Mouse (Mus musculus) stomach, embryonic 16.5 days (tissue): ENCODE measurements around the gene Zscan26. TPM values are rescaled to one million over a fixed set of nuclear protein-coding genes. Genes with fewer than 3 reads are reported as not detected.
"Not testable (repeated sequence)": the region's sequence is repeated elsewhere in the genome, so short reads cannot be mapped to it uniquely, and the experiment has no call there.

Experiments used
- ATAC-seq: fragments of 200-750 bp; cut with Nextera tagmentation; 2 replicates; pipeline ENCODE4 v1.8.0; 2017; ENCODE audit warnings: moderate number of reproducible peaks, moderate TSS enrichment; ENCODE audit not compliant: insufficient read depth, low FRiP score
- H3K27ac ChIP-seq: fragments of 300-500 bp; sonication (generic); 2 replicates; pipeline ENCODE4 v1.5.1; 2014; ENCODE audit warnings: low read length
- H3K27me3 ChIP-seq: fragments of 300-500 bp; sonication (generic); 2 replicates; pipeline ENCODE4 v1.6.1; 2014; ENCODE audit warnings: low read length, control low read depth, mixed read lengths; ENCODE audit not compliant: control insufficient read depth, insufficient read depth
- H3K36me3 ChIP-seq: fragments of 300-500 bp; sonication (generic); 2 replicates; pipeline ENCODE4 v1.6.1; 2014; ENCODE audit warnings: low read length; ENCODE audit not compliant: control insufficient read depth, insufficient read depth
- H3K4me1 ChIP-seq: fragments of 300-500 bp; sonication (generic); 2 replicates; pipeline ENCODE4 v1.6.1; 2014; ENCODE audit warnings: low read length, control low read depth, mixed read lengths; ENCODE audit not compliant: control insufficient read depth, insufficient read depth
- H3K4me2 ChIP-seq: fragments of 300-500 bp; sonication (generic); 2 replicates; pipeline ENCODE4 v1.6.1; 2014; ENCODE audit warnings: low read depth, low read length, mixed read lengths
- H3K4me3 ChIP-seq: fragments of 300-500 bp; sonication (generic); replicated peaks from 2 replicates; pipeline ENCODE4 v1.5.1; 2014; ENCODE audit warnings: mild to moderate bottlenecking, low read length
- H3K9ac ChIP-seq: fragments of 300-500 bp; sonication (generic); 2 replicates; pipeline ENCODE4 v1.6.1; 2014; ENCODE audit warnings: low read length
- H3K9me3 ChIP-seq: fragments of 300-500 bp; sonication (generic); replicated peaks from 2 replicates; pipeline ENCODE4 v1.6.1; 2016; ENCODE audit warnings: low read length, control low read depth; ENCODE audit not compliant: control insufficient read depth
- WGBS: fragments of 180-500 bp; shearing (Covaris S2); extraction: QIAGEN DNeasy Blood & Tissue Kit; methylation state at CpG from one replicate; pipeline ENCODE4 v1.1.7; 2014; 5-methylcytosine and 5-hydroxymethylcytosine counted together
- polyA plus RNA-seq: library from polyadenylated mRNA; unstranded; fragments of >200 nt; fragmentation: Nextera tagmentation; extraction: Ambion mirVana; gene quantifications from 2 replicates; pipeline ENCODE4 v1.2.1, GENCODE M21; 2015

The Zscan26 gene
- polyA plus RNA-seq, 1 experiment from 2014 or later, result 27.1 TPM

DNA sequence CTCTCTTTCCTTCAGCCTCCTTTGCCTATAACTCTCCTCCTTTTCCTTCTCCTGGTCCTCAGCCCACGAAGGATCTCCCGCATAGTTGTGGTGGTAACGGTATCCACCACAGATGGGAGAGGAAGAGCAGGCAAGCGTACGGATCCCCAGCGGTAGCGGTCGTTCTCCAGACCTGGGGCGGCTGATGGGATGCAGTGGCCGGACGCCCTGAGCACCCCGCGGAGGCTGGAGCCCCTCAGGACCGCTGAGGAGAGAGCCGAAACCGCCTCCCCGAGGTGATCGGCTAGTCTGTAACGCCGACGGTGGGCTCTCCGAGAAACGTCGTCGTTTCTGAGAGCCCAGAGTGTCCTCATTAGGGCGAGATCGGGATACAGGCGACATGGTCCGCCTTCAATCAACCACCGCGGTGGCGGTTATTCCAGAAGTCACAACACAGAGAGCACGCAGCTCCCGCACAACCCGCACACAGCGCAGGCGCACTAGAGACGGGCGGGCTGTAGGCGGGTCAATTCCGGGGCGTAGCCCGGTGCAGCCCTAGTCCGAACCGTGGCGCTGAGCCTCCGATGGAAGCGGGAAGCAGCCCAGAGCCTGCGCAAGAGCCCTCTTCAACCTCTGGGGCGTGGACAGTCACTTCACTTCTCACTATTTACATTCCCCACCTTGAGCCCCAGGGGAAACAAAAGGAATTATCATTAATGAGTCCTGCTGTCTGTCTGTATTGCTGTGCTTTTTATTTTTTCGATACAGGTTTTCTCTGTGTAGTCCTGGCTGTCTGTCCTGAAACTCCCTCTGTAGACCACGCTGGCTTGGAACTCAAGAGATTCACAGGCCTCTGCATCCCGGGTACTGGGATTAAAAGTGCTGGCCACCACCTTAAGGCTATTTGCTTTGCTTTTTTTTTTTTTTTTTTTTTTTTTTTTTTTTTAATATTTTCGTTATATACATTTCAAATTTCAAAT, 14.8 kb upstream of the Zscan26 start, which contains the start of gene Nkapl:
Gene Nkapl (minus strand): TSS at position 449 of the 959 bp plus-strand sequence.
- peak within 1 kb of the TSS; percentile 66 for H3K4me3 ChIP-seq
- H3K9ac ChIP-seq, result peak within 1 kb of the TSS; percentile 83
- H3K36me3 ChIP-seq, result no peaks in the 10 kb centered on the region
- H3K9me3 ChIP-seq, result no peaks in the 10 kb centered on the region
- H3K27ac ChIP-seq, result no peak within 1 kb of the TSS
- peaks cover 2% of the 10 kb centered on the region; the same call in 1 of the 2 replicates for H3K27me3 ChIP-seq
- H3K4me2 ChIP-seq, result peak within 1 kb of the TSS; percentile 97
- ATAC-seq, result peak; percentile 99
- WGBS, result 1% methylated on average over 54 of the region's 54 CpGs
- H3K4me1 ChIP-seq, result no peaks in the 10 kb centered on the region

DNA sequence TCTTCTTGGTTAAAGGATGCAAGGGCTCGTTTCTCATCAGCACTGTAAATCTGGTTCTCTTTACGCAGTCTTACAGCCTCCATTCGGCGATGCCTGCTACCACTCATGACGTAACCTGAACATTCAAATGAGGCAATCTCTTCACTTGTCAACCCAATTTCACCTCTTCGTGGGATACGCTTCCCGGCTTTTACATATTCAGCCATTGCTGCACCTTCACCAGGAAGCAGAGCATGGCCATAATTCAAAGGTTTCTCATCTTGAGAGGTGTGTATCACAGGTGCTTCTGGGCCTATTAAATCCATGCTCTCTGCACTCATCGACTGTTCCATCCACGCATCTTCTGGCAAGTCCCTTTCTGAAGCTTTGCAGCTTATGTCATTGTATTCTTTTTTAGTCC, 13.8 kb upstream of the Zscan26 start:
- H3K36me3 ChIP-seq, result no peaks in the 10 kb centered on the region
- no peaks in the 10 kb centered on the region for H3K9me3 ChIP-seq
- H3K9ac ChIP-seq, result no peak overlapping the region
- peaks cover 5% of the 10 kb centered on the region; the same call in 1 of the 2 replicates for H3K27me3 ChIP-seq
- no peaks in the 10 kb centered on the region for H3K4me1 ChIP-seq
- 85% methylated on average over 10 of the region's 10 CpGs for WGBS
- H3K27ac ChIP-seq, result no peak overlapping the region
- no peak overlapping the region for H3K4me3 ChIP-seq
- ATAC-seq, result no peak
- H3K4me2 ChIP-seq, result no peak overlapping the region

GRCm38 (mm10) chr13:21462516-21462915, 9.0 kb upstream of the Zscan26 start:
- H3K4me3 ChIP-seq, H3K4me2 ChIP-seq, H3K27ac ChIP-seq, H3K9me3 ChIP-seq, H3K9ac ChIP-seq, H3K36me3 ChIP-seq, H3K4me1 ChIP-seq, H3K27me3 ChIP-seq, ATAC-seq: not testable (repeated sequence)
- 52% methylated on average over 9 of the region's 9 CpGs for WGBS

DNA sequence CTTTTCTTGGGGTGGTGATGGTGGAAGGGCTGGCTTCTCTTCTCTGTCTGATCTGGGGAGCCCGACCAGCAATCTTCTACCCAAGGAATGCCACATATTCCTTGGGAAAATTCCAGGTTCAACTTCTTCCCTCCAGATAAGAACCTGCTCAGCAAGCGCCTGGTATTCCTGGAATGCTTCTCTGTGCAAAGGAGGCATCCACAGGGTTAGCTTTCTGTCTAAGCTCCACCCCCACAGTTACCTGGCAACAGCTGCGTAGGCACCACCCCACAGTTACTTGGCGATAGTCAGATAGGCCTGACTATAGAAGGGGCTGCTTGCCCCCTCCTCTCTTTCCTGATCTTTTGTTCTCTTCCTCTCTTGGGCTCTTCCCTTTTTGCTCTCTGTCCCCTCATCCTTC, 2.8 kb upstream of the Zscan26 start:
- Histone ChIP-seq H3K4me3 (no peak overlapping the region), H3K36me3 (no peaks in the 10 kb centered on the region), H3K4me1 (peaks cover 6% of the 10 kb centered on the region; the same call in 1 of the 2 replicates), H3K4me2 (no peak overlapping the region), H3K9me3 (no peaks in the 10 kb centered on the region), H3K9ac (no peak overlapping the region), H3K27ac (no peak overlapping the region), H3K27me3 (no peaks in the 10 kb centered on the region)
- WGBS, result 13% methylated on average over 4 of the region's 4 CpGs
- peak; percentile 51; the same call in 1 of the 2 replicates for ATAC-seq

DNA sequence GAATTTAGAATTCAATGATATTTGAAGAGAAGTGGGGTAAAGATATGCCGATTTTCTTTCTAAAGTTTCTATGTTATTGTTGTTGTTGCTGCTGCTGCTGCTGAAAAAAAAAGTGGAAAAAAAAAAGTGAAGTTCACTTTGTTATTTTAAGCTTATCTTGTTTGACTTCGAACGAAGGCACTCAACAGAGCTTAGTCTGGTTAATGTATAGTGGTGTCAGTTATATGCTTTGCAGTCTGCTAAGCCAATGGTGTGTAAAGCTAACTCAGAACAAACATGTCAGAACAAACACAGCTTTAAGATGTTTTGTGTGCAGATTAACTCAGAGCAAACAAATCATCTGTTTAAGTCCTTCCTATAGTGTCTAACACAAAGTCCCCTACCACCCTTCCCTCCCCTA, 603 bp upstream of the Zscan26 start:
- 0 out of 2 replicates have a peak overlapping the region, but pooled peaks have one; percentile 56 for H3K4me3 ChIP-seq
- no peaks in the 10 kb centered on the region for H3K9me3 ChIP-seq
- H3K36me3 ChIP-seq, result no peaks in the 10 kb centered on the region
- peak; percentile 67; the same call in 1 of the 2 replicates for ATAC-seq
- H3K4me1 ChIP-seq, result peaks cover 6% of the 10 kb centered on the region; the same call in 1 of the 2 replicates
- no peak overlapping the region; the same call in 1 of the 2 replicates for H3K27ac ChIP-seq
- no peaks in the 10 kb centered on the region for H3K27me3 ChIP-seq
- WGBS, result 51% methylated on average over 3 of the region's 3 CpGs
- no peak overlapping the region for H3K9ac ChIP-seq
- peak overlapping the region; percentile 72 for H3K4me2 ChIP-seq

- Histone ChIP-seq H3K27ac (peak overlapping the region; percentile 77), H3K4me3 (peak overlapping the region; percentile 56), H3K9ac (peak overlapping the region; percentile 80), H3K36me3 (0 out of 2 replicates have a peak, but pooled peaks cover 3% of the 10 kb centered on the region), H3K4me2 (peak overlapping the region; percentile 72), H3K9me3 (no peaks in the 10 kb centered on the region), H3K4me1 (peaks cover 6% of the 10 kb centered on the region; the same call in 1 of the 2 replicates), H3K27me3 (no peaks in the 10 kb centered on the region)
- WGBS, result 2% methylated on average over 13 of the region's 13 CpGs
- ATAC-seq, result 0 out of 2 replicates have a peak, but pooled peaks have one; percentile 4
Observed at GRCm38 (mm10) chr13:21453042-21453441, 488 bp downstream of the Zscan26 start.

DNA sequence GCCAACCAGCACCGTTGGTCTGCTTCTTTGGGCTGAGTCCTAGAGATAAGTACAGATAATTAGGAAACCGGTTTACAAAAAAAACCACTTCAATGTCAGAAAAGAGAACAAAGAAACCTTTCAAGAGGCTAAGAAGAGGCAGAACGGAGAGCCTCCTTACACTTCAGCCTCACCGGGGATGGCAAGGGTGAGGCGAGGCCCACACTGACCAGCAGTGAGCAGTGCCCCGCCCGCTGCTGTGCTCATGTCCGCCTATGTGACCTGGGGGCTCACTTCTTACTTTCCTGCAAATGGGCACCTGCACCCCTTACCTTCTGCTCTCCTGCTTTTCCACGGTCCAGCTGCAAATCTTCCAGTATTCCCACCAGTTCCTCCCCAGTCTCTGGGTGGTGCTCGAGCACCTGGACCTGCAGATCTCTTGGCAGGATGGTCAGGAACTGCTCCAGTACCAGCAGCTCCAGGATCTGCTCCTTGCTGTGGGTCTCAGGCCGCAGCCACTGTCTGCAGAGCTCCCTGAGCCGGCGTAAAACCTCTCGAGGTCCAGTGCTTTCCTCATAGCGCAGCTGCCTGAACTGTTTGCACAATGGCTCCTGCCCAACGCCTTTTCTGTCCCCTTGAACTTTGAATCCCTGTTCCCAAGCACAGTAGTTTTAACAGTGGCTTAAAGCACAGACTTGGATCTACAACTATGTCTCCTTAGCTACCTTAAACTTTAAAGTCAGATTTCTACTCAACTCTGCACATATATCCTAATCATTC, 5.5 kb downstream of the Zscan26 start:
- Histone ChIP-seq H3K4me1 (0 out of 2 replicates have a peak, but pooled peaks cover 6% of the 10 kb centered on the region), H3K4me2 (no peak overlapping the region), H3K36me3 (peaks cover 17% of the 10 kb centered on the region; the same call in 1 of the 2 replicates), H3K4me3 (no peak overlapping the region), H3K27me3 (no peaks in the 10 kb centered on the region), H3K9me3 (no peaks in the 10 kb centered on the region), H3K9ac (no peak overlapping the region), H3K27ac (no peak overlapping the region)
- 67% methylated on average over 16 of the region's 16 CpGs for WGBS
- ATAC-seq, result no peak

DNA sequence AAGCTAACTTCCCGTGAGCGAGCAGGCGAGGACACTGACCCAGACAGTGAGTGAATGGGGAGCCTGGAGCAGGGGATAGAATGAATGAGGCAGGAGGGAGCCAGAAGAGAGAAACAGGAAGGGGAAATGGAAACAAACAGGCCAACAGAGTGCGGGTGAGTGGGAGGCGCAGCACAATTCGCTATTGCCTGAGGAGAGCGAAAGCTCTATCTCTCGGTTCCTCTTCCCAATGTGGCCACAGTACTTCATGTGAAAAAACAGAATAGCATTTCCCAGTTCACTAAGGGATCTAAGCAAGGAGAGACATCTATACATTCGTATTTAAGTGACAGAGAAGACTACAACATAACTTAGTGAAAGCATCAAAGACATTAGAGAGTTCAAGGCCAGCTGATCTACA, 6.7 kb downstream of the Zscan26 start:
- ATAC-seq, result no peak
- Histone ChIP-seq H3K4me3 (no peak overlapping the region), H3K9ac (no peak overlapping the region), H3K27ac (no peak overlapping the region), H3K36me3 (peaks cover 18% of the 10 kb centered on the region; the same call in 1 of the 2 replicates), H3K4me1 (no peaks in the 10 kb centered on the region), H3K4me2 (no peak overlapping the region), H3K9me3 (no peaks in the 10 kb centered on the region), H3K27me3 (no peaks in the 10 kb centered on the region)
- 90% methylated on average over 9 of the region's 9 CpGs for WGBS
